Mouse (Mus musculus): Measurements from ENCODE around the gene Cckar.
"Not testable (repeated sequence)": the region's sequence is repeated elsewhere in the genome, so short reads cannot be mapped to it uniquely, and the experiment has no call there.

The Cckar gene

DNA sequence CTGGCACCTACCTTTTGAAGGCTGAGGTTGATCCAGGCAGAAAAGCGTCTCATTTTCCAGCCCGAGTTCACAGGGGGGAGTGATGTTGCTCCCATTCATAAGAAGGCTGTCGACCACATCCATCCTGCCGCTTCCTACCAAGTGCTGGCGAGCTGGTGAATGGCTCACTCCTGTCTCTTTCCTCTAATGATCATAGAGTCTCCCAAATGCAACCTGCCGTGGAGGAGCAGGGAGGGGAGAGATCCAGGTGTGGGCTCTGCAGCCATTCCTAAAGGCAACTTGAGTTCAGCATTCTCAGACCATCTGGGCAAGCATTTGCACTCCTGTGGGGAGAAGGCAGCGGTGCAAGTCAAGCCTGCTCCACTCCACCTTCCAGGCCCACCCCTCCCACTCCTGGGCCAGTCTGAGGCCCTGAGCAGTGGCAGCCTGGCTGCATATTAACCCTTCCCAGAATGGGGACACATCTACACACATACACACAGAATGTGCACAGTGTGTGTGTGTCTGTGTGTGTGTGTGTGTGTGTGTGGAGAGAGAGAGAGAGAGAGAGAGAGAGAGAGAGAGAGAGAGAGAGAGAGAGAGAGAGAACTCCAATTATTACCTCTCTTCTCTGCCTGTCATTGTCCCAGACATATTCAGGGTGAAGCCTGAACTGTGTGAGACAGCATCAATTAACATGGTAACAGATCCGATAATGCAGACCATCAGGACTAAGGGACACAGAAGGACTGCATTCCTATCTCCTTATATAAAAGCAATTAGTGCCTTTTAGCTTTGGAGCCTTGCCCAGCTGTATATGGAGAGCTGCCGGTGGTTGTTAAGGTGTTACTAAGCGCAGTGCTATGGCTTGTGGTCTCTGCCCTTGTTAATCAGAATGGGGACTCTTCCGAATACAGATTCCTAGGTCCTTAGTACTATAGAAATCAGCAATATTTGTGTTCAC, at the start of gene Cckar:
Gene Cckar (minus strand): TSS at position 471 of the 943 bp plus-strand sequence.
- DNase-seq = no peak

DNA sequence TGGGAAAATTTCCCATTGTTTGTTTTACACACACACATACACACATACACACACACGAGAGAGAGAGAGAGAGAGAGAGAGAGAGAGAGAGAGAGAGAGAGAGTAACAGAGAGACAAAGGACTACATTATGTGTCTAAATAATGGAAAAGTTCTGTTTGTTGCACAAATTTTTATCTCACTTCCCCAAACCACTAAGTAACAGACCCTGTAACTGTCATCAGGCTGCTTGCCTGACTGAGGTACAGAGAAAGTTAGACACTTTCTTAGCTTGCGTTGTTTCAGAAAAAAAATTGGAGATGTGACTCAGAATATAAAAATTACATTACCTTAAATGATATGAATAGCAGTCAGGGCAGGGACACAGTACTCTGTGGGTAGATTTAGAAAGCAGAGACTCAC, 36.6 kb upstream of the Cckar start:
- no peak for DNase-seq

DNA sequence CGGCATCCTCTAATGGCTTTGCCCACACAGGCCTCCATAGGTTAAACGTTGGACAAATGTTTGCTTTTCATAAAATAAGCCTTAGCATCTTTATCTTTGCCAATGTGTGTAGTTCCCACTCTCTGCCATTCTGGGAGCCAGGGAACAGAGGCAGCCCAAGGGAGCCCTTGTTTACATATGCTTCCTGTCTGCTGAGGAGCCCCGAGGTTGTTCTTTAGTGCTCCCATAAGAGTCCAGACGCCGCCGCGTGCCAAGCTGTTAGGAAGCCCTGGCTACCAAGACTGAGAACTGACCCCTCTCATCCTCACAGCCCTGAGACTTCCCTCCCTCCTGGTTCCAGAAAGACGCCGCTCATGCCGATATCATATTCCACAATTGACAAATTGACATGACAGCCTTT, 25.4 kb upstream of the Cckar start:
- DNase-seq = no peak

DNA sequence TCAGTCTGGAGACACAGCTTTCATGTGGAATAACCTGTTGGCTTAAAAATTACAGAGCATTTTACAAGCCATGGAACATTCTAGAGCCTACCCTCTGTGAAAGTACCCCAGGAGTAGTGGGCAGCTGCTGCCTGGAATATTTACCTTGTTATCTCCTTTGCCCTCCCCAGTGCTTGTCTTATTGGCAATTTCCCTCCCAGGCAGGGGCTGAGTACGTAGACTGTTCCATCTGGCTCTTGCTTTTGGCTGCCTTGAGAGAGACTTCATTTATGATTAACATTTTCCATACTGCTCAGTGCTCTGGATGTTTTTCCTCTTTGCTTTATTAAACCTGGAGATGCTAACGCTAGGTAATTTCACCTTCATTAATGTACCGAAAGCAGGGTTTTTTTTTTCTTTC, 20.1 kb upstream of the Cckar start:
- no peak for DNase-seq

DNA sequence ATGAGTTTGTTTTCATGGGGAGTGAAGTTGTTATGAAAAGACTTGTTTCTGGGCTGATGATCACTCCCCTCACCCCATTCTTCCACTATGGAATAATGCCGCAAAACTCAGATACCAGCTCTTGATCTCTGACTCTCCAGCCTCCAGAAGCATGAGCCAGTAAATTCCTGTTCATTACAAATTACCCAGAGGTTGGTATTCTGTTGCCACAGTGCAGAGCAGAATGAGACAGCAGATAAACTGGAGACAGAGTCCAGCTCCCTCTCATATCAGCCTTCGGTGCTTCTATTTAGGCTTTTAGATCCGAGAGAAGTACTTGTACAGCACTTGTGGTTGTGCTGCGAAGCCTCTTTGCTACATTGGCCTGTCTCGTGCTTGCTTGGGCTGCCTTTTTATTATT, 18.5 kb upstream of the Cckar start:
- no peak for DNase-seq

DNA sequence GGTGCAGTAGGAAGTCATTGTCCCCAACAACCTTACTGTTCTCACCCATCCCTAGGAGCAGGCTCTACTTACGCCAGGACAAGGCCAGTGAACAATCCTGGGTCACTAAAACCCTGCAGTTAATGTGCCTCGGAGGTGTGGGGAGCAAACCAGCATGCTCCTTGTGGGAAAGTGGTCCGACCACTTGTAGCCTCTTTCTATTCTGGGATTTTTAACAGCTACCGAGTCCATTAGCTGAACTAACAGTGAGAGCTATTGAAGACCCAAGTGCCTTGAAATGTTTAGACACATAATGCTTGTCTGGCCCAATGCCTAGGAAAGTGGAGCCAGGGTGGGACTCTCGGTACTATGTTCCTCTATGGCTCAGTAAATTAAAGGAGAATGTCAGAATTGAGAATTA, 9.0 kb upstream of the Cckar start:
- DNase-seq = no peak

DNA sequence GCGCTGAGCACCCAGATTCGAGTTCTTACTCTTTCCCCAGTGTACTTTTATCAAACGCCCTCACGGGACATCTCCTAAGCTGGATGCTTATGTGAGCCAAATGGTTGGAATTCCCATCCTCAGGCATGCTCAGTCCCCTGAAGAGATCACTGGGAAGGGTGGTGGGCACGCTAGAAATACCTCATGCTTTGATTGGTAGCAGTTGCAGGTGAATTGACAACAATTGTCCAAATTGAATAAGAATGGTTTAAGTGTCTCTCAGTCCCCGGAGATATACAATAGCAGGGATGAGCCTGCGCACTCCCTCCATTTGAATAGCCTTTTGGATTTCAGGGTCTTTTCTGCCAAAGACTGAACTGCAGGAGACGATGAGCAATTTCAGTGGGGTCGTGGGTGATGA, 3.8 kb upstream of the Cckar start:
- DNase-seq = no peak

DNA sequence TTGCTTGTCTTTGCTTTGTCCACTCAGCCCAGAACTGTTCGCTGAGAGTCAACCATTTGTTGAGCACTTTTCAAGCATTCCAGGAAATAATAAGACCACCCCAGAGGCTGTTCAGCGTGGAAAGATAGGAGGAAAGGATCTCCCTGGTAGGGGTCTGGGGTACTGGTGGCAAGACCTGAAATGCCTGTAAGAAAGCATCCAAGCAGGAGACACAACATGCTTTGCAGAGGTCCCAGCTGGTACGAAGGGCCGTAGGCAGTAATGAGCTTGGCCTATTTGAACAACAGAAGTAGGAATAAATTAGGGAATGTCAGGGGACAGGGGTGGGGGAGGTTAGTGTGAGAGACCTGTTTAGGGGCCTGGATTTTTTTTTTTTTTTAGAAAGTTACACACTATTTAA, 686 bp upstream of the Cckar start:
- DNase-seq = no peak

DNA sequence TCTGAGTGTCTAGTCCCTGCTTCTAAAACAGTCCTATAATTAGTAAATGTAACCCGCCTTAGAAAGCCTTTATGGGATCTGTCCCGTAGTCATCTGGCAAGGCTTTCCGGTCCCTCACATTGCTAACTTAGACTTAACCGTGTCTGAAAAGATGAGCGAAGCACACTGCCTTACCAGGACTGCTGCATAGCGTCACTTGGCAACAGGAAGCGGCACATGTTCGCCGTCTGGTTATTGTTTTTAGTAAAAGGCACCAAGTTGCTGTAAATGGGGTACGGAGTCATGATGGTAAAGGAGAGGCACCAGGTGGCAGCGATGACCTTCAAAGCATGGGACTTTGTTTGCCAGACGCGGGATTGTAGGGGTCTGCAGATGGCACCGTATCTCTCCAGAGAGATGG, 4.8 kb downstream of the Cckar start:
- DNase-seq = no peak

DNA sequence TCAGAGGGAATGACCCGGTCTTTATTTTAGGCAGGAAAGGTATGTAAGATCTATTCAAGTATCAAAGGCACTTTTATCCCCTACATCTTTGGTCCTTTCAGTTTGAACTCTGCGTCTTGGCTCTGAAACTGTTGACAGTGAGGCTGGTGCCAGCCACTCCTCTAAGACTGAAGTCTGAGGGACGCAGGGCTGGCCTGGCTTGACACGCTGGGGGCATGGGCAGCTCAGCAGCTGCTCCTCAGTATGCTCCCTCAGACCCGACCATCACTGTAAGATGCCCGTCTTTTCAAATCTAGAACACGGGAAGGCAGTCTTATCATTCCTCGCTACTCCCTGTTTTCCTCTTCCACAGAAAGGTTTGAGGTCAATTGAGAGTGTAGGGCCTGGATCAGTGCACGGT, 9.7 kb downstream of the Cckar start:
- DNase-seq = no peak

DNA sequence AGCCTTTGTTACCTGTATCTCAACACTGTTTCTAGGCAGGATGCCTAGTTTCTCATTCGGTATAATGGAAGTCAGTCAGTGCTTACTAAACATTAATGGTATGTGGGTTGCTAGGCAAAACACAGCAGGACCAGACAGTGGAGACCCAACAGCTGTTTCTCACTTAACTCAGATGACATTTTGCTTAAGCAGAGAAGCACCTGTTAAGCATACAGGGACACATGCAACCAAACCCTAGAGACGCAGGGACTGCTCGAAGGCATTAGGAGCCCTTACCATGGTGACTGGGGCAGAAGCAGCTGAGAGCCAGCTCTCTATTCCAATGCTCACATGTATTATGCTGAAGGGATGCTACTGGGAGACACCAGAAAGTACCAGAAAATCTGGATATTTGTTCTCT, 10.8 kb downstream of the Cckar start:
- no peak for DNase-seq

DNA sequence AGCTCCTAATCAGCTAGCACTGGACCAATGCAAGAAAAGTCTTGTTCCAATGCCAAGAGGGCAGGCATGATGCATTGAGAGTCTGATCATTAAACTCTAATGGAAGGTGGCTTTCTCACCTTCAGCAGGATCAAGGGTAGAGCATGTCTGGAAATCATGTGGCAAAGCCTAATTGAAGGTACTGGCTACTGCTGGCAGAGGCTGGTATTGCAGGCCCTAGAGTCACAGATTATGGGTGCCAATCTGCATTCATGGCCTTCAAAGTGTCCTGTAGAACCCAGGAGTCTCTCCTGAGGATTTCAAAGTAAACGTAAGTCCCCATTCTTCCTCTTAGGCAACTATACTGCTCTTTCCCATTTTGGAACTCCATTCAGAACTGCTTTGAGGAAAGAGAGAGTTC, 14.8 kb downstream of the Cckar start:
- no peak for DNase-seq

DNA sequence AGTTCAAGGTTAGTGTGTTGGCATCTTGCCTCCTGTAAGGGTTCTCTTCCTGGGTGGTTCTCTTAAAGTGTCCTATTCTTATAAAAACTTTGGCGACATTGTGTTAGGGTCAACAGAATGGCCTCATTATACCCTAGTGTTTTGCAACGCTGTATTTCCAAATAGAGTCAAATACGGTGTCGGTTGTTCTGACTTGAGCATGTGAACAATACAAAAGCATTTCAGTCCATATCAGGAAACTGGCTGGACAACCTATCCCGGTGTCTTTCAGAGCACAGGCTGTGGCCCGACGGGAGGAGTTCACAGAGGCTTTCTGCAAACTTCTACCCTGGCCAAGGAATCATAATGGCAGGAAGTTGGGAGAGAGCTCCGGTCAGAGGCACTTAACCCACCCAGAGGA, 15.4 kb downstream of the Cckar start:
- DNase-seq = no peak

DNA sequence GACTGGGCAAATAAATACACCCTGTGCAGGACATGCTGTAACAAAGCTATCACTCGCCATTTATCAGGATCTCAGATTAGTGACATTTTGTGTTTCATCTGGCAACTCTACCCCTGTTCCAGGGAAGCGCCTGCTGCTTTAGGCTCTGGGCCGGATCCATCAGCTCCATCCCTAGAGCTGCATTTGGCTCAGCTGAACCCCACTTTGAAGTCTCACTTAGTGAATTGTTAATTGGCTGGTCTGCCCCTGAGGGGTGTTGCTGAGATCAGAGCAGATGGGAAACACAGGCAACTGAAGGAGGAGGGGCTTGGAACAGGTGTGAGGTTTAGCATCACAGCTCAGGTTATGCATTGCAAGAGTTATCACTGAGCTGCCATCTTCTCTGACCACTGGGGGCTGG, 15.9 kb downstream of the Cckar start:
- DNase-seq = no peak

DNA sequence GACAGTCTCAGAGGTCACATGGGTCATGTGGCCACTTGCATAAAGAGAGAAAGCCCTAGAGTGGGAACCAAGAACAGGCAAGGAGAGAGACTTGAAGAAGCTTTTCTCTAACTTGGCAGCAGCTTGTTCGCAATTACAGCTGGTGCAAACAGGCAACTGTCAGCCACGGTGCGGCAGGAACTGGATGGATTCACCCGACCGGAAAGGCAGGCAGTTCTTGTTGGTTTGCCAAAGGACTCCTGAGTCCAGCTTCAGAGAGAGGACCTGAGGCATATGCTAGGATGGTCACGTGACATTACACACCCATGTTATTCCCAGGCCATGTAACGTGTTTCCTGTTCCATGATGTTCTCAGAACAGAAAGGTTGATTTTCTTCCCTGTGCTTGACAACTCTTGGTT, 19.2 kb downstream of the Cckar start:
- DNase-seq = no peak

DNA sequence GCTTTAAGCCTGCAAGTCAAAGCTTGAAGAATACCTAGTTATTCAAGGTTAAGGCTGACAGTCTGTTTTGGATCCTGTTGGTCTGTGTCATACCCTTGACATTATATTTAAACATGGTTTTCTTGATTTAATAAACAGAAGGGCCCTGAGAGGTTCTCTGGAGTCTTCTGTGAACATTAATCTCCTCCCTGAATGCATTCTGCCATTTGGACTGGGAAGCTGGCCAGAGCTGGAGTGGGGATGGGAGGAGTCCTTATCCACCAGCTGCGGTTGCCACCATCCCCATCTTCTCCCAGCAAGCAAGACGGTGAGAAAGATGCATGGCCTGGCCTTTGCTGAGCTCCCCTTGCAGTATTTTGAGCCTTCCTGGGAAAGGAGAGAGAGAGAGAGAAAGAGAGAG, 21.1 kb downstream of the Cckar start:
- DNase-seq = no peak

DNA sequence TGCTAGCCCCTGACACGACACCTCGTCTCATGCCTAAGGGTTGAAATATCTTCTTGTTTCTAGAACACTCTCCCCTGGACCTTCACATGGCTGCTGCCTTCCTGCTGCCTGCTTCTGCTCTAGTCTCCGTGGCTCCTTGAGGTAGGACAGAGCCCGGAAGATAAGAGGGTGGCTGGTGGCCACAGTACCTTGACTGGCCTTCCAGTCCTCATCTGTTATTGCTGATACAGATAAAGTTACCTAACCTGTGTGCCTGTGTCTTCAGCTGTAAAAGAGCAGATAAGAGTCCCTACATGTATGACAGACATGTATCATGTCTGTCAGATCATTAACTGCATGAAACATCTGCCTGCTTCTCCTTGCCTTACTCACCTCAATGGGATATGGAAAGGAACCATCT, 21.9 kb downstream of the Cckar start:
- no peak for DNase-seq

DNA sequence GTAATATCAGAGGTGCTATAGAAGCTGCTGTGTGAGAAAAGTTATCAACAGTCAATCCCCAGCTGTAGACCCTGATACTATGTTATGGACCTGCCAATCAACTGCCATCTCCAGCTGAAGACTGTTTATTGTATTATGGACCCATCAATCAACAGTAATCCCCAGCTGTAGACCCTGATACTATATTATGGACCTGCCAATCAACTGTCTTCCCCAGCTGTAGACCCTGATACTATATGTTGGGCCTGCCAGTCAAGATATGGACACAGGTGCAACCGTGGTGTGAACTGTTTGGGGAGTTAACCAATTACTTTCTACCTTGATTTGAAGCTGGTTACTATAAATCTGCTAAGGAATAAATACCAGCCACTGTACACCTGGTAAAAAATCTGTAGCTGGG, 23.1 kb downstream of the Cckar start:
- no peak for DNase-seq

DNA sequence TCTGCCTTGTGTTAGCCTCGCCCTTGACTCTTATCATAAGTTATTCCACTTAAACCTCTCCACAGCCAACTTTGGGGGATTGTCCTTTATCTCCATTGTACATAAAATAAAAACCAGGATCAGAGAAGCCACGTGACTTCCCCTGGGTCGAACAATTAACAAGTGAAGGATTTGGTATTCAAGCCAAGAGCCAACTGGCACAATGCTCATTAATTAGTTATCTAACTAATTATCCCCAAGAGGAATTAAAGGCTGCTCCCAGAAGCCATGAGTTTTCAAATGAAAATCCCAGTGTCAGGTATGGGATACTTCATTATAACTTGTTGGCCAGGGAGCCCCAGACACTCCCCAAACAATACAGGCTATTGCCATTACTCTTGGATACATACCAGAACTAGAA, 23.6 kb downstream of the Cckar start:
- DNase-seq = no peak

DNA sequence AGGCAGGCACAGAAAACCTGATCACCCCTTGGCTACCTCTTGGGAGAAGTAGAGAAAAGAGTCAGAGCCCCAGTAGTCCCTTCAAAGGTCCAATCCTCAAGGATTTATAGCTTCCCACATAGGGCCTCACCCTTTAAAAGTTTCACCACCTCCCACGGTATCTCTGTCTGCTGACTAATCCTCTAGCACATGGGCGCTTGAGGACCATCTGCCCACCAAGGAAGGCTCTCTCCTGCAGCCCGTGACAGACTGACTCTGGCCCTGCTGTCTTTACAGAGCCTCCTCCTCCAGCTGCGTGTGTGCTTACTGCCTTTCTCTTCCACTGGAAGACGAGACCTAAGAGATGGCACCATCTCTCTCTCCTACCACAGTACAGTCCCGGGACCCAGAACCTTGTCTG, 27.9 kb downstream of the Cckar start:
- no peak for DNase-seq

DNA sequence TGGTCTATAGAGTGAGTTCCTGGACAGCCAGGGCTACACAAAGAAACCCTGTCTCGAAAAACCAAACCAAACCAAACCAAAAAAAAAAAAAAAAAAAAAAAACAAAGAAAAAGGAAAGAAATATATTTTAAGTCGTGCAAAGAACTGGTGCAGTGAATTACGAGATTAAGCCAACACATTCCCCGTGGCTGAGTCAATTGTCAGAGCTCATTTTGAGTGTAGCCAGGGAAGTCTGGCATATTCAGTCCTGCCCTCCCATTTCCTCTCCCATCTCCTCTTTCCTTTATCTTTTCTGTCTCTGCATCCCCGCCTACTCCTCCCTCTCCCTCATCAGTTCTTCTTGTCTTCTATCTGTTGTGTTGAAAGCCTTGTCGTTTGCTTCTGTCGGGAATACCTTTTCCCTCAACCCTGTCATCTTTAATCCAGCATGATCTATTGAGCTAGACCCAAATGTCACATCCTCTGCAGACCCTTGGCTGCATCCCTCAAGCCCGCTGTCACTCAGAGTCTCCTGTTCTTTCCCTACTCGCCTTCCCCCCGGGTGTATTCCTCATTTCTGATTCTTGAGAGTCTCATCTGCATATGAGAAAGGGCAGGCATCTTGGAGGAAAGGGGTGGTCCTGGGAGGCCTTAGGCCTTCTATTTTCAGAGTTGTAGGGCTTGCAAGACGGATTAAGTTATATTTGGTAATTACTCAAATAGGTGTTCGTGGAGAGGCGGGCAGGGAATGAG, 29.3 kb downstream of the Cckar start:
- no peak for DNase-seq

DNA sequence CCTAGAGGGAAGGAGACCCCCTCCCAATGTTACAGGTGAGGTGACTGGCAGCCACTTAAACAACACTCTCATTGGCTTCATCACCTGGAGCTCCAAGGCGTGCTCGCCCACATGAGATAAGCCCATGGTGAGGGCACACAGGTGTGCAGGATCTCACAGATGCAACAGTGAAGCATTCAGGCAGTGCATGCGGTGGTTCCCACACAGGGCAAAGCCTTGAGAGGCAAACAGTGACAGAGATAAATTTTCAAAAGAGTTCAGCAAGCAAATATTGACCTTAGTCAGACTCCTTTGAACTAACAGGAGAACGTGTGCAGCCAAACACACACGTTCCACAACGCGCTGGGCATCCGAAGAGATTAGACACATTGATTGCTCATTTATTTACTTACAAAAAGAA, 30.8 kb downstream of the Cckar start:
- no peak for DNase-seq

DNA sequence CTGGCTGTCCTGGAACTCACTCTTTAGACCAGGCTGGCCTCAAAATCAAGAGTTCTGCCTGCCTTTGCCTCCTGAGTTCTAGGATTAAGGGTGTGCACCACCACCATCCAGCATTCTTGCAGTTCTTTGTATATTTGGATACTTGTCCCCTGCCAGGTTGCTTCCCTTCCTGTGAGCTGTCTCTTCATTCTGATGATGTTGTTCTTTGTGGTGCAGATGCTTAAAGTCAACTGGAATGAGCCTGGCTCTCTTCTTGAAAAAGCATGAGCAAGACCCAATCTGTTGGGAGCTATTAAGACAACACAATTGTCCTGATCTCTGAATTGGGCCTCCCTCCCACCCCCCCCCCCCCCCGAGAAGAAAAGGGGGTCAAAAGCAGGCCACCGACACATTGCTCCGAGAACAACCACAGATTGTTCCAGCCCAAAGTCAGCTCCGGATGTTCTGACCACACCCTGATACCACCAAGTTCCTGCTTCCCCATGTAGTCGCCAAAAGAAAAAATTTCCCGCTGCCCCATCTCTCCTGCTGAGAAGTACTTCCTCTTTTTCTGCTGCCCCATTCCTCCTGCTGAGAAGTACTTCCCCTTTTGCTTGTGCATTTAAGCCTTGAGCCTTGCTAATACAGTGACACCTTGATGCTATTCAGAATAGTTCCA, 33.9 kb downstream of the Cckar start:
- not testable (repeated sequence) for DNase-seq

DNA sequence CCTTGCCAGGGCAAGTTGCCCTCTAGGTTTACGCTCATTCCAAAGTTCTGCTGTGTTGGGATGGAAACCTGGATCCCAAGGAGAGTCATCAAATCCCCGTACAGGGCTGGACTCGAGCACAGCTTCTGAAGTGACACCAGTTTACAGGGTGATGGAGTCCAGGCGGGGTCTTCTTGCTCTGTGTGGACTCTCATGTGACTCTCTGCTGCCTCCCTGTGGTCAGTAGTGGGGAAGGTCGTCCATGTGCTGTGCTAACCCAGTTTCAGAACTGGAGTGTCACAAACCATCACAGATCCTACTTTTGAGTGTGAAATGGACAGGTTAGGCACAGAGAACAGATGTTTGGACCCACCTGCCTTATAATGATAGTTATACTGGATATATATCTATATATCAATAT, 35.2 kb downstream of the Cckar start:
- DNase-seq = peak; percentile 83

All from thymus, postnatal 4 days (tissue).